Mouse (Mus musculus) layer of hippocampus, postnatal 10 days (tissue): ENCODE measurements around the gene Adrm1. TPM values are rescaled to one million over a fixed set of nuclear protein-coding genes. Genes with fewer than 3 reads are reported as not detected.

ENCODE experiments used
- DNase-seq, 2 experiments: peaks; one replicate each; pipeline ENCODE4 v3.0.0; 2021; ENCODE audit warnings: low spot score in 2 of 2
- microRNA-seq, 2 experiments: library from miRNA; unstranded; fragments of <30 nt; microRNA quantifications; one replicate each; pipeline ENCODE4 v1.2.0; 2021
- total RNA-seq, 2 experiments: library from RNA; stranded (reverse); gene quantifications; 2 replicates each; pipeline ENCODE4 v1.2.3; 2021

Adrm1 gene
- total RNA-seq, 2 experiments from 2014 or later = 107 to 117 TPM

DNA sequence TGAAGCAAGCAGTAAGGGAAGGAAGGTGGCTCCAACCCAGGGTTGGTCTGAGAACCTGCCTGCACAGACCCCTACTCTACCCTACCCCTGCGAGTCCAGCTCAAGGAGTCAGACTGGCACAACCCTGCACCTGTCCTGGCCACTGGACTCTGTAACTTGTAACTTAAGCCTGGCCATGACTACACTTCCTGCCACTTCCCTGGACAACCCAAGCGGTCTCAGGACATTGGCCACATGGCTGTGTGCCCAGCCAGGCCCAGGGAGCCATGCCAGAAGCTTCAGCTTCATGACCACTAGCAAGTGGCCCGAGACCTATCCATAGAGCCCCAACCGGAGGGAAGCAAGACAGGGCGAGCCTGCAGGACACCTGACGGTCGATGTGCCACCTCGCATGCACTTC is 46.3 kb downstream of the Adrm1 start:
- DNase-seq = peak; percentile 60 to 69

DNA sequence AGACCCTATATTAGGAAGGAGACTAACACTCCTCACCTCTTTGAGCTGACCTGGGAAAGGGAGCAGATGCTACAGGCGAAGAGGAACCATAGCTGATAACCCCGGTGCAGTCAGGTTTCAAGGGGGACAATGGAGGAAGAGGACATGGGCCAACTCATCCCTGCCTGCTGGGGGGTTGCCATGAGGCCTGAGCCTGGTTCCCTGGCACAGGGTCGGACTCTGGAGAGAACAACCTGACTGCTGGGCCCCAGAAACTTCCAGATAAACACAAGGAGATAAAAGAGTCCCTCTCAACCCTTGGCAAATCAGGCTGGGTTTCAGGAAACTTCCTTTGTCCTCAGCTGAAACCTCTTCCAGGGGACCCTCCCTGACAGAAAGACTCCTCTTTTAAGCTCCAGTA is 47.0 kb downstream of the Adrm1 start:
- DNase-seq = no peak

DNA sequence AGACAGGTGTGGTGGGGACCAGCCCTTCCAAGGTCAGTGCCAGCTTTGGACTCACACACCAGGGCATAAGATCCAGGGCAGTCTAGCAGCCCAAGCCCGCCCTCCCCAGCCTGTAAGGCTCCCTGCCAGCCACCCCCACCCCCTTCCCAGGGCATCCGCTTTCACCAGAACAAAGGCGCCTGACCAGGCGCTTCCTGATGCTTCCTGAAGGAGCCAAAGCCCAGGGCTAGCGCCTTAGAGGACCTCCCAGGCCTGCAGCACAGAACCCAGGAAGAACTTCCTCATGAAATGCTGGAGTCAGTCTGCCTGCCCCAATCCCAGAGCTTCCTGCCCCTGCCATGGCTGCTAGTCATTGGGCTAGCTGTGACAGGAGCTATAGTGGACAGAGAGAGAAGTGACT is 47.4 kb downstream of the Adrm1 start:
- DNase-seq = no peak

DNA sequence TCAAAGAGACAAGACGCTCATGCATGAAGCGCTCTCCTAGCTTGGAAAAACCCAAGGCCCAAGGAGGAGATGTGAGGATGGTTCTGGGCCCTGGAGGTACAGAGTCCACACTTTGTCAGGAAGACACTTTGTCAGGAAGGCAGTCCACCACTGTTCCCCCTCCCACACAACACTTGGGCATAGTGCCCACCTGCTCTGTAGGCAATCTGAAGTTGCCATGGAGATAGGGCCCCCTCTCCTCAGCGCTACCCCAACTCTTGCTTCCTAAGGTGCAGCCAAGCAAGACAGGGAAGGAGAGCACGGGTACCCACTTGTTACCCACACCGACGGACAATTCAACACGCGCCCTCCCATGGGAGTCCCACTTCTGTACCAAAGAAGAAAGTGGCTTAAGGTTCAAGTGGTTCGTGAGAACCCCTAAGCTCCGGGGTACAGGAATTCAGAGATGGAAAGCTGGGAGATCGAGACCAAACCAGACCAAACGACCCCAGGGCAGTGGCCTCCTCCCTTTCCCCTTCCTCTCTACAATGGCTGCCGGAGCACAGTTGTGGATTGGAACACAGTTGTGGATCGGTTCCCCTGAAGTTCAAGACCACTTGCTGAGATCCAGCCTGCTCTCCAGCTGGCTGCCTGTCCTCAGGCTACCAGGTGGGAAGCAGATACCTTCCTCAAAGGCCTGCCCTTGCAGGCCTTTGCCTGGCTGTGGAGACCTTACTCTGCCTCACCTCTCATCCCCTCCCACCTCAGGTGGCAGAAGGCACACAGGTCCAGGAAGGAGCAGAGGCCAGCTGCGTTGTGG is 48.1 kb downstream of the Adrm1 start:
- DNase-seq = no peak

DNA sequence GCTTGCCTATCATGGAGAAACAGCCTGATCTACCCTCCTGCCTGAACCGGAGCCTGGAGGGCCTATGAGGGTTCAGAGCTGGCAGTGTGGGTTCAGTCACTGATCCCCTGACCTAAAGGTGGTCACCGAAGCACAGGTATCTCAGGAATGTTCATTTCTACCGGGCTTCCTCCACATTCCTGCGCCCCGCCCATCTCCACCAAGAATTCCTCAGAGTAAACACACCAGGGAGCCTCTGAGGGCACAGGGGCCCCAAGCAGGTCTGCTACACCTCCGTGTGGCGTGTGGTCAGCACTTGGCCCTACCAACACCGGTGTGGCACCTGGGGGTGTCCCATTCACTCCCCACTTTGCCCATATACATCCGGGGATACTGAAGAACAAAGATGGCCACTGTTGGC is 48.9 kb downstream of the Adrm1 start:
- no peak for DNase-seq

DNA sequence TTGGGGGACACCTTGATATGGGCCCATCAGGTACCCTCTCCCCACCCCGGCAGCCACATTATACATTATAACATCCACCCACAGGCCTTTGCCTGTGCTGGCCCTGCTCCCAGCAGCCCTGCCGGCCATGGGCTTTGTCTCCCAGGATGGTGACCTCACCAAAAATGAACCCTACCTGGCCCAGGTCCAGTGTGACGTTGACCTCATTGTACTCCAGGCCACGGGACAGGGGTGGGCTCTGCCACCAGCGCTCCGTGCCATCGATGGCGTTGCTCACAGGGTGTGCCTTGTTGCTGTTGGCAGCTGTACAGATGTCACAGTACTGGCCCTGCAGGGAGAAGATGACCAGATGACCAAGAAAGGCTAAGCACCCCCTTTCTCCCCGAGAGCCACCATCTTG is 49.8 kb downstream of the Adrm1 start:
- no peak for DNase-seq

DNA sequence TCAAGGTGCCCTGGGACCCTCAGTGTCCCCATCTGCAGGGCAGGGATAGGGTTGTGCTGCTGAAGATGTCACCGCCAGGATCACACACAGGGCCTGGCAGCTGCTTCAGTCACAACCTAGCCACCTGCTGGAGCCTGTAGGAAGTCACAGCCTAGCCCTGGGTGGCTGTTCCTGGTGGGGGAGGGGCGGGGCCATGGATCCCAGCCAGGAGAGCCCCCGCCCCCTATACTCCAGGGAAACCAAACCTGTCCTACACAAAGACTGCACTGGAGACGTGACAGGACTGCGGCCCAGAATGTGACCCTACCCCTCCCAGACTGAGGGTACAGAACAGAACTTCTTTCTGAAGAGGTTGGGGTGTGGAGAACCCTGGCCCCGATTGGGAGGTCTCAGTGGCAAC is 51.0 kb downstream of the Adrm1 start:
- no peak for DNase-seq

DNA sequence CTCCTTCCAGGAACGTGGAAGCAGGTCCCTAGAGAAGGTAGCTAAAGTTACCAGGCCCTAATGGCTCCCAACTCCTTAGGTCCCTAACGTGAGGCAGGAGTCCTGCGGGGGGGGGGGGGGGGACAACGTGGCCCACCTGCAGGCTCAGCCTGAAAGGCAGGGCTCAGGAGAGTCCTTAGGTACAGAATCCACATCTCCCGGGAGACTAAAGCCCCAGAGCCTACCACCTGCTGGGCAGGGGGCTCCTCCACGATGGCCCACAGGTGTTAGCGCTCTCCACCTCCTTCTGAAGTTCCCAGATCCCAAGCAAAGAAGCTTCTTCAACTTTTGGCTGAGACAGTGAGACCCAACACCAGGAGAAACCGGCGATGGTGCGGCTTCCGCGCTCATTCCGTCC is 53.4 kb downstream of the Adrm1 start:
- no peak for DNase-seq

DNA sequence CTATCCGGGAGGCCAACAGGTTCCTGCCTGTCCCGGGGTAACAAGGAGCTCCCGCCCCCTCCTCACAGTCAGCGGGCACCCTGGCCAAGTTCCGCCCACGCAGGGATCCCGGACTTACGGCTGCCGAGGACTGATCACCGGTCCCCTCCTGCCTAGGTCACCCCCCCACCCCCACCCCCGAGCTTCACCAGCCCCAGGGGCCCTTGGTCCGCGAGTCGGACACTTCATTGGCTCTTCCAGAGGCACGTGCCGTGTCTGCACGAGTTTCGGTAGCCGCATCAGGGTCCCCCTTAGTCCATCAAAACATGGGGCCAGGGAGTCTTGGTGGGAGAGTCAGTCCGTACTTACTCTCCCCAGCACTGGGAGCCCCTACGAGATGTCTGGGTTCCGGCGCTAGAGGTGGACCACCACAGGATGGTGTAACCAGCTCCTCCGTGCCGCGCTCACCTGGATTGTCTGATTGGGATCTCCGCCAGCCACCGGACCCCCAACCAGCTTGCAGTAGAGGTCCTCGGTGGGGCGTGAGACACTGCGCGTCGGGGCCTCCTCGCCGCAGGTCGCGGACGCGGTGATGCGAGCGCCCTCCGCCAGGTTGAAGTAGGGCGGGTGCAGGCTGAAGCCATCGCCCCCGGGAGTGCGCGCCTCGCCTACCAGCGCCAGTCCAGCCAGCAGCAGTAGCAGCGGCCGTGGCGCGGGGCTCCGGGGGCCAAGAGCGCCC is 53.9 kb downstream of the Adrm1 start:
- no peak for DNase-seq

Small RNA genes lying within 50 kb of the gene (microRNA-seq; reads per million reads assigned to microRNA genes)
- gene Mir7005 = 0 to 0.39 reads per million in 2 experiments

Other genes starting within 250 kb of the Adrm1 start
- gene Taf4, start 194.8 kb upstream of the Adrm1 start, total RNA-seq = 10 to 100 TPM; 18.7 to 19.0 TPM
- 100 to 1,000 TPM; 129 to 134 TPM for gene Lsm14b, start 146.5 kb upstream of the Adrm1 start, total RNA-seq
- 100 to 1,000 TPM; 215 to 226 TPM for gene Psma7, start 129.1 kb upstream of the Adrm1 start, total RNA-seq
- gene Ss18l1, start 129.0 kb upstream of the Adrm1 start, total RNA-seq = 10 to 100 TPM; 38.0 to 40.6 TPM
- gene Mtg2, start 100.9 kb upstream of the Adrm1 start, total RNA-seq = 10 to 100 TPM; 15.0 to 17.7 TPM
- 10 to 100 TPM; 15.3 to 16.2 TPM for gene Hrh3, start 67.0 kb upstream of the Adrm1 start, total RNA-seq
- 10 to 100 TPM; 53.2 to 54.4 TPM for gene Osbpl2, start 52.2 kb upstream of the Adrm1 start, total RNA-seq
- 1 to 10 TPM; 8.1 to 9.6 TPM for gene Lama5, start 54.4 kb downstream of the Adrm1 start, total RNA-seq
- 100 to 1,000 TPM; 654 to 715 TPM for gene Rps21, start 85.9 kb downstream of the Adrm1 start, total RNA-seq
- 10 to 100 TPM; 38.6 to 40.1 TPM for gene Cables2, start 102.0 kb downstream of the Adrm1 start, total RNA-seq
- not detected for gene Rbbp8nl, start 118.4 kb downstream of the Adrm1 start, total RNA-seq
- not detected for gene Gata5, start 163.2 kb downstream of the Adrm1 start, total RNA-seq